Mouse (Mus musculus): ENCODE measurements around the gene Sgsm3. TPM values are rescaled to one million over a fixed set of nuclear protein-coding genes. Genes with fewer than 3 reads are reported as not detected.

Sgsm3 gene
- polyA plus RNA-seq, 1 experiment, result 35.4 TPM

GRCm38 (mm10) chr15:80974311-80974710 lies 3.3 kb upstream of the Sgsm3 start:
- 48% methylated on average over 5 of the region's 5 CpGs for WGBS
- no peak for DNase-seq (ENCODE audit: low read depth, low spot score)

- DNase-seq (ENCODE audit: low read depth, low spot score), result no peak
- WGBS, result 70% methylated on average over 3 of the region's 3 CpGs
Measured at GRCm38 (mm10) chr15:80975666-80976065, 1.9 kb upstream of the Sgsm3 start.

- 15% methylated on average over 4 of the region's 4 CpGs for WGBS
- no peak for DNase-seq (ENCODE audit: low read depth, low spot score)
Measured at GRCm38 (mm10) chr15:80979611-80980010, 2.0 kb downstream of the Sgsm3 start.

GRCm38 (mm10) chr15:80981176-80981575 lies 3.6 kb downstream of the Sgsm3 start:
- WGBS, result 74% methylated on average over 4 of the region's 4 CpGs
- DNase-seq (ENCODE audit: low read depth, low spot score), result no peak

GRCm38 (mm10) chr15:80983264-80983663 lies 5.7 kb downstream of the Sgsm3 start:
- no peak for DNase-seq (ENCODE audit: low read depth, low spot score)
- WGBS, result 30% methylated on average over 2 of the region's 2 CpGs

GRCm38 (mm10) chr15:80988331-80988730 lies 10.8 kb downstream of the Sgsm3 start:
- 22% methylated on average over 1 of the region's 1 CpGs for WGBS
- DNase-seq (ENCODE audit: low read depth, low spot score), result no peak

- 14% methylated on average over 3 of the region's 3 CpGs for WGBS
Measured at GRCm38 (mm10) chr15:80989712-80990111, 12.1 kb downstream of the Sgsm3 start.

GRCm38 (mm10) chr15:80994959-80995358 lies 17.4 kb downstream of the Sgsm3 start:
- 91% methylated on average over 5 of the region's 5 CpGs for WGBS
- no peak for DNase-seq (ENCODE audit: low read depth, low spot score)

More at GRCm38 (mm10) chr15:80989712-80990111, 12.1 kb downstream of the Sgsm3 start:
- peak; percentile 73 for DNase-seq (ENCODE audit: low read depth, low spot score)

- whole genome bisulfite sequencing, result 48% methylated on average over 6 of the region's 6 CpGs
- DNase-seq (ENCODE audit: low read depth, low spot score), result no peak
Measured at GRCm38 (mm10) chr15:80996090-80996835, 18.7 kb downstream of the Sgsm3 start.

- 20% methylated on average over 1 of the region's 1 CpGs for WGBS
- no peak for DNase-seq (ENCODE audit: low read depth, low spot score)
Measured at GRCm38 (mm10) chr15:80997077-80997476, 19.5 kb downstream of the Sgsm3 start.

- no peak for DNase-seq (ENCODE audit: low read depth, low spot score)
- 31% methylated on average over 3 of the region's 4 CpGs for WGBS
Measured at GRCm38 (mm10) chr15:81000419-81001138, 23.0 kb downstream of the Sgsm3 start.

- WGBS, result 91% methylated on average over 10 of the region's 10 CpGs
- no peak for DNase-seq (ENCODE audit: low read depth, low spot score)
Measured at GRCm38 (mm10) chr15:81006127-81006735, 28.7 kb downstream of the Sgsm3 start.

GRCm38 (mm10) chr15:81007339-81007738 lies 29.8 kb downstream of the Sgsm3 start:
- no peak for DNase-seq (ENCODE audit: low read depth, low spot score)
- 98% methylated on average over 9 of the region's 9 CpGs for WGBS

- DNase-seq (ENCODE audit: low read depth, low spot score), result no peak
- WGBS, result 91% methylated on average over 8 of the region's 8 CpGs
Measured at GRCm38 (mm10) chr15:81007905-81008304, 30.3 kb downstream of the Sgsm3 start.

GRCm38 (mm10) chr15:81008689-81009123 lies 31.1 kb downstream of the Sgsm3 start:
- 70% methylated on average over 10 of the region's 10 CpGs for WGBS
- DNase-seq (ENCODE audit: low read depth, low spot score), result no peak

GRCm38 (mm10) chr15:81010114-81010513 lies 32.5 kb downstream of the Sgsm3 start:
- WGBS, result 85% methylated on average over 7 of the region's 7 CpGs
- no peak for DNase-seq (ENCODE audit: low read depth, low spot score)

GRCm38 (mm10) chr15:81011523-81011922 lies 34.0 kb downstream of the Sgsm3 start:
- 64% methylated on average over 3 of the region's 3 CpGs for WGBS
- no peak for DNase-seq (ENCODE audit: low read depth, low spot score)

- DNase-seq (ENCODE audit: low read depth, low spot score), result no peak
- 88% methylated on average over 4 of the region's 4 CpGs for WGBS
Measured at GRCm38 (mm10) chr15:81012359-81012758, 34.8 kb downstream of the Sgsm3 start.

GRCm38 (mm10) chr15:81013186-81013585 lies 35.6 kb downstream of the Sgsm3 start:
- DNase-seq (ENCODE audit: low read depth, low spot score), result no peak
- WGBS, result 88% methylated on average over 7 of the region's 7 CpGs

- no peak for DNase-seq (ENCODE audit: low read depth, low spot score)
- WGBS, result 61% methylated on average over 5 of the region's 5 CpGs
Measured at GRCm38 (mm10) chr15:81015068-81015744, 37.6 kb downstream of the Sgsm3 start.

Measured in large intestine, adult 2 months (tissue).